Mouse (Mus musculus): ENCODE measurements around the gene Zfp687.
"Not testable (repeated sequence)": the region's sequence is repeated elsewhere in the genome, so short reads cannot be mapped to it uniquely, and the experiment has no call there.

Gene Zfp687

DNA sequence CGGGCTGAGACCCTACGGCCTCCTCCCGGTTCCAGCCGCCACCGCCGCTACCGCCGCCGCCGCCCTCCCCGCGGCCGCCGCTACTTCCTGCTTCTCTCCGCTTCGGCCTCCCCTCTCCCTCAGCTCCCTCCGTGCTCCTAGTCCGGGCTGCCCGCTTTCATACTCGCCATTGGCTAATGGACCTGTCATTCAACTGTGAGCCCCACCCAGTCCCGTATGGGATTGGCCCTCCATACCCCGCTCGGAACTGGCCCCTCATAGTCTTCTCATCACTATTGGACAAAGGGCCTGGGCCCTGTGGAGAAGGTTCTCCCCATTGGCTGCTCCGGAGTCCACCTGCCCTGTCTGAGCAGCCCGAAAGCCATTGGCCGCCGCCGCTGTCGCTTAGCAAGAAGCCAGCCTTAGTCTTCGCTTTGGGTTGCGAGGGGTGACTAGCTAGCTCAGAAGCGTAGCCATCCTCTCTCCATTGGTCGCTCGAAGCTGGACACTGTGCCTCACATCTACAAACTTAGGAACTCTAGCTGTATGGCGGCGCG, at the start of gene Zfp687:
TSS of gene Zfp687 (minus strand) at position 112 of the 536 bp plus-strand sequence.
- DNase-seq (ENCODE audit: low spot score in 2 of 2) = peak; percentile 99

DNA sequence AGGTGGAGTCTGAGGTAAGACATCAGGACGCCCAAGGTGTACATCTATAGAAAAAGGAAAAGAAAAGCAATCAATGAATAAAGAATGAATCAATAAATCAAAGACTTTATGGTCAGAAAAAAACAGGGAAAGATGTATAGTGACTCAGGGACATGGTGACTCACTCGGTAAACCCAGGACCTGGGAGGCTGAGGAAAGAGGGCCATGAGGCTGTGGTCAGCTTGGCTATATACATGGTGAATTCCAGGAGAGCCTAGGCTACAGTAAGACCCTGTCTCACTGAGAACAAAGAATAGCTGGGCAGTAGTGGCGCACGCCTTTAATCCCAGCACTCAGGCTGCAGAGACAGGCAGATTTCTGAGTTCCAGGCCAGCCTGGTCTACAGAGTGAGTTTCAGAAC, 48.5 kb upstream of the Zfp687 start:
- no peak for DNase-seq (ENCODE audit: low spot score in 2 of 2)

DNA sequence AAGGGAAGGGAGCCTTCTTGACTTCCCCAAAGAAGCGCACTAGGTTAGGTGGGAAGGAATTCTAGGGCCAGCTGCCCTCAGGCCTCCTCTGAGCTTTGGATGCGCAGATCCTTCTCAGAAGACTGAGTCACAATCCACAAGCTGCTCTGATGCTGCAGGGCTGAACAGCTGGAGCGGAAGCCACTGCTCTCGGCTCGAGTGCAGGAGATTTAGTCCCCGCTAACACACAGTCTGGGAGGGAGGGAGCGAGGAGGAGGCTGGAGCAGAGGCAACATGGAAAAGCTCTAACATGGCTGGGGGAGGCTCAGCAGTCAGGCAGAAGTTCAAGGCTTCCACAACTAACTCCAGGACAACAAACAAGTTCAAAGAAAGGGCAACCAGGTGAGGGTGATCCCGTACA, 42.8 kb upstream of the Zfp687 start:
- no peak for DNase-seq (ENCODE audit: low spot score in 2 of 2)

DNA sequence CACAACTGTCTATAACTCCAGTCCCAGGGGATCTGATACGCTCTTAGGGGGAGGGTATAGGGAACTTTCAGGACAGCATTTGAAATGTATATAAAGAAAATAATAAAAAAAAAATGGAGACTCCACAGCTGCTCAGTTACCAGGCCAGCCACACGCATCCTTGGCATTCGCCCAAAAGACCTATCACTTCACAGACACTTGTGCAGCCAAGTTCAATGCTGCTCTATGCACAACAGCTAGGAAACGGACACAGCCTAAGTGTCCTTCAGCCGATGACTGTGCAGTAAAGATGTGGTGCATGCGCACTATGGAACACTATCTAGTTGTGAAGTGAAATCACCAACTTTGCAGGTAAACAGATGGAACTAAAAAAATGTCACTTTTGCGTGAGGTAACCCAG, 41.0 kb upstream of the Zfp687 start:
- DNase-seq (ENCODE audit: low spot score in 2 of 2) = peak; percentile 68 to 73

DNA sequence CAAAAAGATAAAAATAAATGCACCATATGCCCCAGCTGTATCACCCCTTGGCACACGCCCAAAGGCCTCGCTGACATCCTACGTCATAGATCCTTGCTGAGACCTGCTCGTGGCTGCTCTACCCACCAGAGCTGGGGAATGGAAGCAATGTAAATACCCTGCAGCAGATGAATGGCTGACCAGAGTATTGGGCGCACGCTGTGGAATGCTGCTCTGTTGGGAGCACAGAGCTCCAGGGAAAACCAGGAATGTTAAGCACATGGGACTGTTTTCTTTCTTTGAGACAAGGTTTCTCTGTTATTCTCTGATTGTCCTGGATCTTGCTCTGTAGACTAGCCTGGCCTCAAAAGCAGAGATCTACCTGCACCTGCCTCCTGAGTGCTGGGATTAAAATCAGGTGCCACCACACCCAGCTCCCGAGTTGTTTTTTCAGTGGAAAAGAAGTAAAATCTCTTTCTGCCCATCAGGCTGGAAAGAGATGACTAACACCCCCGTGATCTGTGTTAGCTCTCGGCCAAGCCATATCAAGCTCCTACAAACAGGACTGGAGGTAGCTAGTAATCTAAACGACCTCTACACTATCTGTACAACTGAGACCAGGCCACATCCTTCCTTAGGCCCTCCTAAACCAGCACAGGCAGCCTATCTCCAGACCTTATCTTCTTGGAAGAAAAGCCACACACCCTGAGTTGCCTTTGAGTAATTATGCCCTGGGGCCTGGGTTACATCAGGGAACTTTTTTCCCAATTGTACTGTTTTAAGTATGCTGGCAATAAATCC, 39.4 kb upstream of the Zfp687 start:
- peak in 1 of 2 experiments; percentile 36 for DNase-seq (ENCODE audit: low spot score in 2 of 2)

DNA sequence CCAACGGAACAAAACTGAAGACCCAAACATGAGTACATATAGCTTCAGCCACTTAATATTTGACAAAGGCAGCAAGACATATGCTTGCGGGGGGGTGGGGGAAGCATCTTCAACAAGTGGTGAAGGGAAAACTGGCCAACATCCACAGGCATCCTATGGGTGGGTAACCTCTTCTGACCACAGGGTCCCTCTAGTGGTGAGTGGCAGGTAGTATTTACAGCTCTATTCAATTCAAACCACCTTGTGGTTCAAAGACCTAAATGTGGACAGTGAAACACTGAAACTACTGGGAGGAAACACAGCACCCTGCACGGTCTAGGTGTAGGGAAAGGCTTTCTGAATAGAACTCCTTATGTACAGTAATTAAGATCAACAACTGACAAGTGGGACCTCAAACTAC, 38.5 kb upstream of the Zfp687 start:
- peak in 1 of 2 experiments; percentile 31 for DNase-seq (ENCODE audit: low spot score in 2 of 2)

DNA sequence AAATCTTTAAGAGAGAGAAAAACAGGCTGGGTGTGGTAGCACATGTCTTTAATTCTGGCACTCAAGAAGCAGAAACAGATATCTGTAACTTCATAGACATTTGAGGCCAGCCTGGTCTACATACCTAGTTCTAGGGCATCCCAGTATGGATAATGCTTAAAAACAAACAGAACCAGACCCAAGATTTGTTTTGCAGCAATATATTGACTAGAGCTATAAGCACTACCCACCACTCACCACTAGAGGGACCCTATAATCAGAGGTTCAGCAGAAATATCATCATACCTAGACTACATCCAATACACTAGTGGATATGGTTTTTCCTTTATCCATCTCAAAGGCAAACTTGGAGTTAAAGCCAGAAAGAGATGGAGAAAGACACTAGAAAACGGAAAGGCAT, 37.7 kb upstream of the Zfp687 start:
- DNase-seq (ENCODE audit: low spot score in 2 of 2) = peak in 1 of 2 experiments; percentile 61

DNA sequence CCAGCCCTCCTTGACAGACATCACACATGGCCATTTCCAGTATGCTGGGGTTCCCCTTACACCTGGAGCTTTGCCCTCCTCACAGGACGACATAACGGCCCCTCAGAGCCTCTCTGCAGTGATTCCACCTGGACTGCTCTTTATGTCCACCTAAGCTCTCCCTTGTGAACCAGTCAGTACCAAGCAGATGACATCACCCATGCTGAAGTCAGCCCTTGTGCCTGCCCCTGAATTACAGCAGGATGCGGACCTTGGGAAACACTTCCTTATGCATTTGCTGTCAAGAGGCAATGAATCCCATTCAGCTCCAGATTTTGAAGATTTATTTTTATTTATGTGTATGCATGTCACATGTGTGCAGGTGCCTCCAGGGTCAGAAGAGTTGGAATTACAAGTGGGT, 32.7 kb upstream of the Zfp687 start:
- DNase-seq (ENCODE audit: low spot score in 2 of 2) = no peak

DNA sequence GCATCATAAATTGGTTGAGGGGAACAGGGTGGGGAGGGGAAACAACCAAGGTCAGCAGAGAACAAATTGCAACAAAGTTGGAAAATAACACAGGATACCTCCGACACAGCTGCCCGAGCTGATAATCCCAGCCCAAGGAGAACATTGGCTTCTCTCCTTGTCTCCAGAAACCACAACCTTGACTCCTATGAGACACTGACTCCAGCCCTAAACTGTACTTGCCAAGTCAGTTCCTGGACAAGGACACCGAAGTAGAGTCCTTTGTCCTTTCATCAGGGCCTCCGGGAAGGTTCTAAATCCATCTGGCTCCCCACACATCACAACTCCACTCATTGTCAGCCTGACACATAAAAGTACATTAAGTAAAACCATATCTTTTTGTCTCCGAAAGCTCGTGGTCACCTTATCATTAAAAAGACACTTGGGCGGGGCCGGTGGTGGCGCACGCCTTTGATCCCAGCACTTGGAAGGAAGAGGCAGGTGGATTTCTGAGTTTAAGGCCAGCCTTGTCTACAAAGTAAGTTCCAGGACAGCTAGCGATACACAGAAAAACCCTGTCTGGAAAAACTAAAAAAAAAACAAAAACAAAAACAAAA, 31.3 kb upstream of the Zfp687 start:
- no peak for DNase-seq (ENCODE audit: low spot score in 2 of 2)

DNA sequence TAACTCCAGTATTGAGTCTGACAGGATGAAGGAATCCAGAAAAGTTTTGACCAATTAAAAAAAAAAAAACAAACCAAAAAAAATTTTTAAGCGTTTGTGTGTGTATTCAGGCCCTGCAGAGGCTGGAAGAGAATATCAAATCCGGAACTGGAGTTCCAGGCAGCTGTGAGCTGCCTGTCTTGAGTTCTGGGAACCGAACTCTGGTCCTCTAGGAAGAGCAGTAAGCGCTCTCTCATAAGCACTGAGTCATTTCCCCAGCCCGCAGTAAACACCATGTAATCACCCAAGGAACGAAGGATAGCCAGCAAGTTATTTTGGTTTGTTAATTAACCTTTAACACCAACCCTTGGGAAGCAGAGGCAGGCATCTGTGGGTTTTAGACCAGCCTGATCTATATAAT, 28.0 kb upstream of the Zfp687 start:
- DNase-seq (ENCODE audit: low spot score in 2 of 2) = no peak

DNA sequence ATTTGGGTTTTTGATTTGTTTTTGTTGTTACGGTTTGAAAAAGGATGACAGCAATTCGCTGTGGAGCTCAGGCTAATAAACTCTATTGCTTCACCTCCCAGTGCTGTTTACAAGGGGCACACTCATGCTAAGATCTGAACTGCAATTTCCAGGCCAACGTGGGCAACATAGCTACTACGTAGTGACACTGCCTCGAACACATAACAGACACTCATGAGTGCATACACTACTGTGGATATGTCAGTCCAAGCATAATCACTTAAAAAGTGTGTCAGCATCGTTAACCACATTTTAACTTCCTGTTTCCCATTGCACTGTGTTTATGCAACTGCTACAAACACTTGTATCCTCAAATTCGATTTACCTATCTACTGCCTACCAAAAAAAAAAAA, 27.6 kb upstream of the Zfp687 start:
- no peak for DNase-seq (ENCODE audit: low spot score in 2 of 2)

DNA sequence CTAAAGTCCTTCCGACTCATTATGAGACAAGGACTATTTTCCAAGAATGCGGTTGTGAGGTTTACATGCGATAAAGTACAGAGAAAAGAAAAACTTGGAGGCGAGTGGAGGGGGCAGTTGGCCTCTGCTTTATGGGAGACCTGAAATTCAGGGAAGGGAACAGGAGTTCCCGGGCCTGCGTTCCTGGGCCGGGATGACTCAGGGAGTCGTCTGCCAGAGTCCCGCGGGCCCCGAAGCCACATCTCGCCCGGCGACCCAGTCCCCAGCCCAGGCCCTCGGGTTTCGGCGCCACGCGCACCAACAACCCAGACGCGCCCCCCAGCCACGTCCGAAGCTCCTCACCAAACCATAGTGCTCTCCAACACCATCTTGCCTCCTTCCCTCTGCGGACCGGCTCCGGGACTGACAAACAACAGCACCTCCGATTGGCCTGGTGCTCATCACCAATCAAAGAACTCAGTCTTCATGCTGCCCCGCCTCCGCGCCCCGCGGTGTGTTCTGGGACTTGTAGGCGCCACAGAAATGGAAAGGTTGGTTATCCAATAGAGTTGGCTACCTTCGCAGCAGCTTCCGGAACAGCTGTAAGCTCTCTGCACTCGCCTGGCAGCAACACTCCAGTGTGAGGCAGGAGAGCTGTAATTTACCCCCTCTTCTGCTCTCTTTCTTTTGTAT, 27.1 kb upstream of the Zfp687 start, which contains the start of gene Psmd4:
TSS of gene Psmd4 (minus strand) at position 449 of the 672 bp plus-strand sequence.
- peak; percentile 96 to 97 for DNase-seq (ENCODE audit: low spot score in 2 of 2)

DNA sequence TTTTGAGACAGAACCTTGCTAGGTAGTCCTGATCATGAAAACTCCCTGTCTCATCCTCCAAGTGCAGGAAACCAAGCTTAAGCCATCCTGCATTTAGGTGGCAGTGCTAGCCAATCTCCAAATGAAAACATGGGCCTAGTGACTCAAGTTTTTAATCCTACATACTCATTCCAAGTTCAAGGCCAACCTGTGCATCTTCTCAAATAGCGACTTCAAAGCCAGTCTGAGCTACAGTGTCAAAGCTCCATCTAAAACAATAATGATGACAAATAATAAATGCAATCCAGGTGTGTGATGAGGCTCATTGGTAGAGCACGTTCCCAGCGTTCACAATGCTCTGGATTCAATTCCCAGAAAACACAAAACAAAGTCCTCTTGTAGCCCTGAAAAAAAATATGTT, 26.4 kb upstream of the Zfp687 start:
- DNase-seq (ENCODE audit: low spot score in 2 of 2) = no peak

DNA sequence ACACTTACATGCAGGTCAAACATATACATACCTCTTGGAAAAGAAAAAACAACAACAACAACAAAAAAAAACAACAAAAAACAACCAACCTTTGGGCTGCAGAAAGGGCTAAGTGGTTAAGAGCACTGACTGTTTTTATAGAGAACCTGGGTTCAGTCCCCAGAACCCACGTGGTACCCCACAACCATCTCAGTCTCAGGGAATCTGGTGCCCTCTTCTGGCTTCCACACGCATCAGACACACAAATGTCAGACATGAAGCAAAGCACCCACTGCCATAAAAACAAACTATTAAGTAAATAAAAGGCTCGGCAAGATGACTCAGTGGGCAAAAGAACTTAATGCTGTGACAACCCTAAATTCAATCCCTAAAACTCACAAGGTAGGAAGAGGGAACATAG, 14.7 kb upstream of the Zfp687 start:
- peak in 1 of 2 experiments; percentile 52 for DNase-seq (ENCODE audit: low spot score in 2 of 2)

DNA sequence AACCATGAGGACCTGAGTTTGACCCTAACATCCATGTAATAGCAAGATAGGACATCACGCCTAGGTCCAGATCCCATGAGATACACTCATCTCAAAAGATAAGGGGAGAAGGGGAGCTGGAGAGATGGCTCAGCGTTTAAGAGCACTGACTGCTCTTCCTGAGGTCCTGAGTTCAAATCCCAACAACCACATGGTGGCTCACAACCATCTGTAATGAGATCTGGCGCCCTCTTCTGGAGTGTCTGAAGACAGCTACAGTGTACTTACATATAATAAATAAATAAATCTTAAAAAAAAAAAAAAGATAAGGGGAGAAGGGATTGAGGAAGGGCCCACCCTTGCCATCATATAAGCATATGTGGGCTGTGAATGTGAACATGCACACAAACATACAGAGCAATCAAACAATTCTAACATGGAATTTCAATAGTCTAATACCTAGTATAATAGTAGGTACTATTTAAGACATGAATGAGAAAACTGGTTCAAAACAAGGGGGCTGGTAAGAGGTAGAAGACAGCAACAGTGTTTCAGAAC, 14.1 kb upstream of the Zfp687 start:
- not testable (repeated sequence) for DNase-seq (ENCODE audit: low spot score in 2 of 2)

DNA sequence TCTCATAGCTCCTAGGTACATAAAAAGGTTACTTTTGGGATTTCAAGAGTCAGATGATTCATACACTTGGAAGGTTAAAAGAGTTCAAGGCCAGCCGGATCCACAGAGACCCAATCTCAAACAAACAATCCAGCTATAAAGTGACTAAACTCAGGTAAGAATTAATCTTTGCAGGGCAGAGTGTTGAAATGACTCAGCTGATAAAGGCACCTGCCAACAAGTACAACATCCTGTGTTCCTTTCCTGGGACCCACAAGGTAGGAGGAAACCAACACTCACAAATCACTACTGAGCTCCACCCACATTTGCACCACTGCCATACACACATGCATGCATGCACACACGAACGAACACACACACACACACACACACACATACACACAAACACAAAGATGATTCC, 13.4 kb upstream of the Zfp687 start:
- no peak for DNase-seq (ENCODE audit: low spot score in 2 of 2)

DNA sequence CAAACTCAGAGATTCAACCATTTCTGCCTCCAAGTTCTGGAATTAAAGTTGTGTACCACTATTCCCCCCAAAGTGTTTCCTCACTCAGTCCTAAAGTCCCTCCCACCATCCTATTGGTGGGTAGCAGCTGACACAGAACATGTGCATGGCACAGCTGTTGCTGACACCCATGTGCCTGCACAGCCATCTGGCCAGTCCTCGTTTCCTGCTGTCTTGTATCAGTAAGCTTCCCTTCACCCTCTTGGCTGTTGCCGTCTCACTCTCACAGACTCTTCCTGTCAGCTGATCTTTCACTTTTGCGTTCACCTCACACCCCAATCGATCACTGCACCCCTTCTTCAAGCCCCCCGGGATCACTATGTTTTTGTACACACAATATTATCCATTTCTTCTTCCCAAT, 12.5 kb upstream of the Zfp687 start:
- no peak for DNase-seq (ENCODE audit: low spot score in 2 of 2)

DNA sequence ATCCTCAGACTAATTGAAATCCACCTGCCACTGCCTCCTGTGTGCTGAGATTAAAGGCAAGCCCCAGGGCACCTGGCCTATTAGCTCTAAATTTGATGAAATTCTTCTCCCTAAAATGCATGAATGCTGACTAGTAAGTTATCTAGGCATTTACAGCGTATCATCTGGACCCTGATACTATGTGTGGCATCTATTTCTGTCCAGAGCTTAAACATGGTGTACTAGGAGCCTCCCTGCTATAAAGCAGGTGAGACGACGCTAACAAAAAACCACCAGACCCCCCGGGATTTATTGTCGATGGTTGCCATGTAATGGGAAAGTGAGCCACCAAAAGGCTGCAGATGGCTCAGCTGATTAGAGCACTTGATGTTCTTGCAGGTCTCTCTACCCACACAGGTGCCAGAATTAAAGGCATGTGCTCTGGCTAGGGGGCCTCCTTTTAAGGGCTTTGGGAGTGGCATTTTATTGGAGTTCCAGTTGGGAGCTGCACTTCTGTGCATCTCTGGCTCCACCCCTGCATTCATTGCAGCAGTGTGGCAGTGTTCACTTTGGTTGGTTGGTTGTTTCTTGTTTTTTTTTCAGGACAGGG, 11.9 kb upstream of the Zfp687 start:
- DNase-seq (ENCODE audit: low spot score in 2 of 2) = peak in 1 of 2 experiments; percentile 53

DNA sequence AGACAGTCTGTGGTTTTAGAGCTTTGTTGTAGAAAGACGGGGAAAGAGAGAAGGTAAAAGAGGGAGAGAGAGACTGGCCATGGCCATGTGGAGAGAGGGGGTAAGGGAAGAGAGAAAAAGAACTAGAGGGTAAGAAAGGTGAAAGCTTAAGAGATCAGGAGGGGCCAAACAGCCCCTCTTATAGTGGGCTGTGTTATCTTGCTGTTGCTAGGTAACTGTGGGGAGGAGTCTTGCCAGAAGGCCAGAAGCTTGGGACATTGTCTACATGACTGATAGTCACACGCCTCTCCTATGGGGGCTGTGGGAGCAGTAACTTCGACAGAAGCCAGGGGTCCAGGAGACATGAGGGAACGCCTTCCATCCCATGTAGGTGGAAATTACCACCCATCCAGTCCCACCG, 10.0 kb upstream of the Zfp687 start:
- peak in 1 of 2 experiments; percentile 56 for DNase-seq (ENCODE audit: low spot score in 2 of 2)

DNA sequence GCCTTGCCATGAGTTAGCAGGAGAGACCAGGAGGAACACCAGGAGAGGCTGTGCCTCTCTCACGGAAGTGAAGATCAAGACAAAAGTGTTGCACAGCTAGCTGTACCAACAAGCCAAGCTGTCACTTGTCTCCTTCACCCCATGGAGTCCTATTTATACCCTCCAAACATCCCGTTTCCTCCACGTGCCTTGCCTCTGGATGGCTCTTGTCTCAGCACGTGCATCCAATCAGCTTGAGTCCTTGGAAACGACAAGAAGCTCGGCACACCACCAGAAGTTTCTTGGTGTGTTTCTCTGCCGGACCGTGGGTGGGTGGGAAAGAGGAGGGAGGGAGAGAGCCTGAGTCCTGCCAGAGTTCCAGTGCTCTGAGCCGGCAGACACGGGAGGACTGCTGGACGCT, 9.3 kb upstream of the Zfp687 start:
- DNase-seq (ENCODE audit: low spot score in 2 of 2) = no peak

DNA sequence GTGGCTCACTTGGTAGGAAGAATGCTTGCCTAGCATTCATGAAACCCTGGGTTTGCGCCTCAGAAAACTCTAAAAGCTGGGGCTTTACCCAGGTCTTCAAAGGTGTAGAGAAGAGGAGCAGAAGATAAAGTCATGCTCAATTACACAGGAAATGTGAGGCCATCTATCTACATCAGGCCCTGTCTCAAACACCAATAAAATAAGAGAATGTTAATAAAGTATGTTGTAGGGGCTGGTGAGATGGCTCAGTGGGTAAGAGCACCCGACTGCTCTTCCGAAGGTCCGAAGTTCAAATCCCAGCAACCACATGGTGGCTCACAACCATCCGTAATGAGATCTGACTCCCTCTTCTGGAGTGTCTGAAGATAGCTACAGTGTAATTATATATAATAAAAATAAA, 5.7 kb upstream of the Zfp687 start:
- DNase-seq (ENCODE audit: low spot score in 2 of 2) = not testable (repeated sequence)

DNA sequence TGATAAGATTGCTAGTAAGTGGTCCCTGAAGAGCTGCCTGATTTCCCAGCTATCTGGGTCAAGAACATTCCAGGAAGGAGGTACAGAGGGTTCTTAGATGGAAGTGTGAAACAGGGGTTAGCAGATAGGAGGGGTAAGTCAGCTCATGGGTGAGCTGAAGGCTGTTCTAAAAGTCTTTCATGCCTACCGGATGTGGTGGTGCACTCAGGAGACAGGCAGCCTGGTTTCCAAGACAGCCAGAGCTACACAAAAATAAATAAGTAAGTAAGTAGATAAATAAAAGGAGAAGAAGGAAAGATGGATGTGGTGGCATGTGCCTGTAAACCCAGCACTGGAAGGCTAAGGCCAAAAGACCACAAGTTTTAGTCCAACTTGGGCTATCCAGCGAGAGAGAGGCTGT, 3.5 kb upstream of the Zfp687 start:
- no peak for DNase-seq (ENCODE audit: low spot score in 2 of 2)
